Mouse (Mus musculus) heart, embryonic 11.5 days (tissue): ENCODE measurements around the gene Sprn. TPM values are rescaled to one million over a fixed set of nuclear protein-coding genes. Genes with fewer than 3 reads are reported as not detected.
A peak's percentile ranks its signal among the peaks of the same experiment; 100 is the strongest.

Experiments
- ATAC-seq: fragments of 200-750 bp; cut with Nextera tagmentation; replicated peaks from 2 replicates; pipeline ENCODE4 v1.8.0; 2017; ENCODE audit warnings: moderate library complexity; ENCODE audit not compliant: insufficient number of reproducible peaks, low FRiP score, low TSS enrichment
- H3K27ac ChIP-seq: fragments of 300-500 bp; sonication (generic); 2 replicates; pipeline ENCODE4 v1.5.1; 2014; ENCODE audit warnings: mild to moderate bottlenecking, low read depth, low read length
- H3K27me3 ChIP-seq: fragments of 300-500 bp; sonication (generic); 2 replicates; pipeline ENCODE4 v1.6.1; 2014; ENCODE audit warnings: mild to moderate bottlenecking, low read length, mixed read lengths; ENCODE audit not compliant: control insufficient read depth, insufficient read depth
- H3K36me3 ChIP-seq: fragments of 300-500 bp; sonication (generic); 2 replicates; pipeline ENCODE4 v1.6.1; 2014; ENCODE audit warnings: mild to moderate bottlenecking, low read length, moderate library complexity, mixed read lengths; ENCODE audit not compliant: control insufficient read depth, insufficient read depth
- H3K4me1 ChIP-seq: fragments of 300-500 bp; sonication (generic); 2 replicates; pipeline ENCODE4 v1.6.1; 2014; ENCODE audit warnings: low read length; ENCODE audit not compliant: control insufficient read depth, insufficient read depth
- H3K4me2 ChIP-seq: fragments of 300-500 bp; sonication (generic); 2 replicates; pipeline ENCODE4 v1.6.1; 2014; ENCODE audit warnings: mild to moderate bottlenecking, moderate library complexity
- H3K4me3 ChIP-seq: fragments of 300-500 bp; sonication (generic); 2 replicates; pipeline ENCODE4 v1.5.1; 2014; ENCODE audit warnings: low read depth, low read length
- H3K9ac ChIP-seq: fragments of 300-500 bp; sonication (generic); 2 replicates; pipeline ENCODE4 v1.6.1; 2014; ENCODE audit warnings: mild to moderate bottlenecking, low read depth, low read length, moderate library complexity
- H3K9me3 ChIP-seq: fragments of 300-500 bp; sonication (generic); replicated peaks from 2 replicates; pipeline ENCODE4 v1.6.1; 2016; ENCODE audit warnings: low read length; ENCODE audit not compliant: control insufficient read depth
- WGBS: fragments of 180-500 bp; shearing (Covaris S2); extraction: QIAGEN DNeasy Blood & Tissue Kit; methylation state at CpG from one replicate; pipeline ENCODE4 v1.1.7; 2014; ENCODE audit not compliant: insufficient replicate concordance; 5-methylcytosine and 5-hydroxymethylcytosine counted together
- polyA plus RNA-seq: library from polyadenylated mRNA; unstranded; fragments of >200 nt; fragmentation: Nextera tagmentation; extraction: Ambion mirVana; gene quantifications from 2 replicates; pipeline ENCODE4 v1.2.1, GENCODE M21; 2014

Sprn gene
- polyA plus RNA-seq, 1 experiment from 2014 or later: 0.04 TPM

DNA sequence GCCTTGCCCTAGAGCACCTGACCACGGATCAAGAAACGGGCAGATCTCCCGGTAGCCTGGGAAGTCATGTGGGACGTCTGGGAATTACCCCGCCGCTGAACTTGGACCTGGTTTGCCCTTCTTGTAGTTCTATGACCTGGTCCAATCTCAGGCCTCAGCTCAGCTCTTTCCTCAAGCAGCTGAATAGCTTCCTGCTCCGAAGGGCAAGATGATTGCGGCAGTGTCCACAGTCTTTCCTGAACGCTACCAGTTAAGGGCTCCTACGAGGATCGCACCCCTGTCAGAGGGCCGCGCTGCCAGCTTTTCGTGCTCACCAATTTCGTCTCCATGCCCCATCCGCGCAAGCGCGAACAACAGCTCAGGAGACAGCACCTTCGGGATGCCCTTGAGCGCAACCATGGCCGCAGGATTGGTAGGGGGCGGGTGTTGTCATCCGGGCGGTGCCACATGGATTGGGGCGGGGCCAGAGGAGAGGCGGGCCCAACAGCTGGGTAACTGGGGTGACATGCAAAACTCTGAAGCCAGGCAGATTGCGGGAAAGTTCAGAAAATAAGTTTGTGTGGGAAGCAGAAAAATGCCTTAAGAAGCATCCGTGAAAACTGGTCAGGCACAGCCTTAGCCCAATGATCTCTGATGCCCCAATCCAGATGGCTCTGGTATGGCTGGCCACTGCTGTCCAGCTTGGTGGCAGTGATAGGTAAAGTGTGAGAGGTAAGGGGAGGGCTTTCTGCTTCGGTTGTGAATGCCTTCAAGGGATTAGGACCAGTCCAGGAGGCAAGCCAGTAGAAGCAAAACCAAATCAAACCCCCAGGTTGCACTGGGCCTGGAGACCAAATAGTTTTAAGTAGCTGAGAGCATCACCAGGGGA, 52.5 kb downstream of the Sprn start, which contains the start of gene Fuom:
Gene Fuom (minus strand): TSS at position 449 of the 868 bp plus-strand sequence.
- 1% methylated on average over 30 of the region's 30 CpGs for WGBS
- Histone ChIP-seq H3K9me3 (no peaks in the 10 kb centered on the region), H3K4me2 (peak within 1 kb of the TSS; percentile 82), H3K4me1 (peaks cover 5% of the 10 kb centered on the region), H3K36me3 (peaks cover 4% of the 10 kb centered on the region; the same call in 1 of the 2 replicates), H3K9ac (peak within 1 kb of the TSS; percentile 82), H3K27ac (peak within 1 kb of the TSS; percentile 73; the same call in 1 of the 2 replicates), H3K27me3 (no peaks in the 10 kb centered on the region), H3K4me3 (peak within 1 kb of the TSS; percentile 52)
- peak; percentile 82 for ATAC-seq

GRCm38 (mm10) chr7:140101498-140101897, 53.2 kb downstream of the Sprn start:
- WGBS: 72% methylated on average over 10 of the region's 10 CpGs
- peak overlapping the region; percentile 82 for H3K4me2 ChIP-seq
- H3K4me3 ChIP-seq: peak overlapping the region; percentile 52
- H3K4me1 ChIP-seq: peaks cover 5% of the 10 kb centered on the region
- peaks cover 4% of the 10 kb centered on the region; the same call in 1 of the 2 replicates for H3K36me3 ChIP-seq
- H3K9ac ChIP-seq: peak overlapping the region; percentile 82
- no peaks in the 10 kb centered on the region for H3K9me3 ChIP-seq
- no peak overlapping the region for H3K27ac ChIP-seq
- ATAC-seq: no peak
- no peaks in the 10 kb centered on the region for H3K27me3 ChIP-seq

Other genes with a start within 250 kb of the Sprn start
- not detected in 2 replicates for gene Utf1, start 211.1 kb downstream of the Sprn start, polyA plus RNA-seq
- gene 6430531B16Rik, start 176.1 kb downstream of the Sprn start, polyA plus RNA-seq: 0.21 and 0.29 TPM in 2 replicates
- gene Adam8, start 162.3 kb downstream of the Sprn start, polyA plus RNA-seq: 1.0 and 1.4 TPM in 2 replicates
- 31.9 and 34.3 TPM in 2 replicates for gene Zfp511, start 118.5 kb downstream of the Sprn start, polyA plus RNA-seq
- 37.3 and 42.1 TPM in 2 replicates for gene Tubgcp2, start 118.2 kb downstream of the Sprn start, polyA plus RNA-seq
- 0.14 TPM in 1 of 2 replicates, not detected in the other for gene Msx3, start 105.8 kb downstream of the Sprn start, polyA plus RNA-seq
- gene Caly, start 72.3 kb downstream of the Sprn start, polyA plus RNA-seq: 0.24 and 0.54 TPM in 2 replicates
- not detected in 2 replicates for gene Prap1, start 61.5 kb downstream of the Sprn start, polyA plus RNA-seq
- gene Fuom, start 52.4 kb downstream of the Sprn start, polyA plus RNA-seq: 69.3 and 71.7 TPM in 2 replicates
- 17.1 and 19.0 TPM in 2 replicates for gene Paox, start 39.1 kb downstream of the Sprn start, polyA plus RNA-seq
- gene Echs1, start 38.4 kb downstream of the Sprn start, polyA plus RNA-seq: 179 and 198 TPM in 2 replicates
- 24.8 and 33.7 TPM in 2 replicates for gene Mtg1, start 17.3 kb downstream of the Sprn start, polyA plus RNA-seq
- gene Olfr522, start 9.9 kb upstream of the Sprn start, polyA plus RNA-seq: not detected in 2 replicates
- gene Olfr523, start 18.3 kb upstream of the Sprn start, polyA plus RNA-seq: not detected in 2 replicates
- gene Olfr524, start 51.1 kb upstream of the Sprn start, polyA plus RNA-seq: not detected in 2 replicates
- gene Cd163l1, start 63.4 kb upstream of the Sprn start, polyA plus RNA-seq: not detected in 2 replicates
- not detected in 2 replicates for gene 5830411N06Rik, start 92.4 kb upstream of the Sprn start, polyA plus RNA-seq
- gene Olfr525, start 166.0 kb upstream of the Sprn start, polyA plus RNA-seq: not detected in 2 replicates
- gene Olfr527, start 179.1 kb upstream of the Sprn start, polyA plus RNA-seq: not detected in 2 replicates
- gene Olfr60, start 206.8 kb upstream of the Sprn start, polyA plus RNA-seq: not detected in 2 replicates
- not detected in 2 replicates for gene Olfr530, start 221.5 kb upstream of the Sprn start, polyA plus RNA-seq
- not detected in 2 replicates for gene Olfr531, start 248.0 kb upstream of the Sprn start, polyA plus RNA-seq